Mouse (Mus musculus): ENCODE measurements around the gene Fbxl16.

DNA sequence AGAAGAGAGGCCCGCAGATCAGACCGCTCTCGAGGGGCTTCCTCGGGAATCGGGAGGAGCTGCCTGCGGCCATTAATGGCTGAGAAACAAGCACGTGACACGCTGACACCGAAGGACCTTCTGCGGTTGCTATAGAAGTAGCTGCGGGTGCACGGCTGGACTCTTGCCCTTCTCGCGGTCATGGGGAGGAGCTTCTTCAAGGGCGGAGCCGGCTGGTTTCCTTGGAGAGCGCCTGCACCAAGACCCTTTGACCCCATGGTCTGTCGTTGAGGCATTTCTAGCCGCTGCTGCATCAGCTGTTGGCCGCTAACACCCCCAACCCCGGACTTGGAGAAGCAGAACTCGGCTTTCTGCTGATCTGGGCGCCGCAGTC is 24.4 kb downstream of the Fbxl16 start, which contains the start of gene Stub1:
- TF ChIP-seq GATA1 (IDR thresholded peaks at IDR 0.05; ENCODE audit: borderline replicate concordance, low read length) (no peak), FLI1 (IDR thresholded peaks at IDR 0.05; ENCODE audit: low read length) (no peak)
